Mouse (Mus musculus) midbrain, embryonic 11.5 days (tissue): ENCODE measurements around the gene Vtn. TPM values are rescaled to one million over a fixed set of nuclear protein-coding genes. Genes with fewer than 3 reads are reported as not detected.

Experiments
- ATAC-seq: fragments of 200-750 bp; cut with Nextera tagmentation; 2 replicates; pipeline ENCODE4 v1.8.0; 2017; ENCODE audit warnings: moderate TSS enrichment, moderate library complexity; ENCODE audit not compliant: low FRiP score
- DNase-seq: peaks from one replicate; pipeline ENCODE4 v3.0.0; 2015; ENCODE audit warnings: low spot score; ENCODE audit errors: missing footprints
- H3K27ac ChIP-seq: fragments of 300-500 bp; sonication (generic); 2 replicates; pipeline ENCODE4 v1.5.1; 2014; ENCODE audit warnings: low read depth, low read length
- H3K27me3 ChIP-seq: fragments of 300-500 bp; sonication (generic); 2 replicates; pipeline ENCODE4 v1.6.1; 2014; ENCODE audit warnings: mild to moderate bottlenecking, low read length, moderate library complexity, mixed read lengths; ENCODE audit not compliant: control insufficient read depth, insufficient read depth
- H3K36me3 ChIP-seq: fragments of 300-500 bp; sonication (generic); 2 replicates; pipeline ENCODE4 v1.6.1; 2014; ENCODE audit warnings: mild to moderate bottlenecking, low read length, moderate library complexity, mixed read lengths; ENCODE audit not compliant: control insufficient read depth, insufficient read depth
- H3K4me1 ChIP-seq: fragments of 300-500 bp; sonication (generic); 2 replicates; pipeline ENCODE4 v1.6.1; 2014; ENCODE audit warnings: low read length; ENCODE audit not compliant: control insufficient read depth, insufficient read depth
- H3K4me2 ChIP-seq: fragments of 300-500 bp; sonication (generic); 2 replicates; pipeline ENCODE4 v1.6.1; 2014; ENCODE audit warnings: mild to moderate bottlenecking, moderate library complexity
- H3K4me3 ChIP-seq: fragments of 300-500 bp; sonication (generic); 2 replicates; pipeline ENCODE4 v1.5.1; 2014; ENCODE audit warnings: low read depth, low read length
- H3K9ac ChIP-seq: fragments of 300-500 bp; sonication (generic); 2 replicates; pipeline ENCODE4 v1.6.1; 2014; ENCODE audit warnings: low read length
- H3K9me3 ChIP-seq: fragments of 300-500 bp; sonication (generic); 2 replicates; pipeline ENCODE4 v1.6.1; 2016; ENCODE audit warnings: low read length; ENCODE audit not compliant: control insufficient read depth
- WGBS: fragments of 180-500 bp; shearing (Covaris S2); extraction: QIAGEN DNeasy Blood & Tissue Kit; methylation state at CpG from one replicate; pipeline ENCODE4 v1.1.7; 2014; 5-methylcytosine and 5-hydroxymethylcytosine counted together
- polyA plus RNA-seq: library from polyadenylated mRNA; unstranded; fragments of >200 nt; fragmentation: Nextera tagmentation; extraction: Ambion mirVana; gene quantifications from 2 replicates; pipeline ENCODE4 v1.2.1, GENCODE M21; 2014

Gene Vtn
- 145 and 151 TPM in 2 replicates for polyA plus RNA-seq

- peaks cover 27% of the 10 kb centered on the region for H3K4me1 ChIP-seq
- DNase-seq = peak; percentile 91
- ATAC-seq = no peak
- 35% methylated on average over 7 of the region's 7 CpGs for WGBS
- peak within 1 kb of the TSS; percentile 78 for H3K9ac ChIP-seq
- peak within 1 kb of the TSS; percentile 74 for H3K4me3 ChIP-seq
- peak within 1 kb of the TSS; percentile 96 for H3K4me2 ChIP-seq
- no peaks in the 10 kb centered on the region for H3K9me3 ChIP-seq
- peak within 1 kb of the TSS; percentile 79 for H3K27ac ChIP-seq
- peaks cover 8% of the 10 kb centered on the region for H3K27me3 ChIP-seq
- H3K36me3 ChIP-seq = no peaks in the 10 kb centered on the region
Observed at GRCm38 (mm10) chr11:78499004-78499403, at the start of gene Vtn. Gene Vtn, plus strand, starts transcription at chr11:78499091.

GRCm38 (mm10) chr11:78450337-78450736 lies 48.6 kb upstream of the Vtn start:
- WGBS = 63% methylated on average over 2 of the region's 2 CpGs
- H3K4me3 ChIP-seq = no peak overlapping the region
- H3K36me3 ChIP-seq = no peaks in the 10 kb centered on the region
- no peak for ATAC-seq
- no peaks in the 10 kb centered on the region for H3K9me3 ChIP-seq
- H3K4me1 ChIP-seq = no peaks in the 10 kb centered on the region
- no peak overlapping the region for H3K4me2 ChIP-seq
- no peak overlapping the region for H3K9ac ChIP-seq
- H3K27ac ChIP-seq = no peak overlapping the region
- no peaks in the 10 kb centered on the region for H3K27me3 ChIP-seq
- DNase-seq = no peak

GRCm38 (mm10) chr11:78453675-78454074 lies 45.2 kb upstream of the Vtn start:
- H3K27me3 ChIP-seq = no peaks in the 10 kb centered on the region
- H3K9me3 ChIP-seq = no peaks in the 10 kb centered on the region
- no peaks in the 10 kb centered on the region for H3K4me1 ChIP-seq
- no peak for ATAC-seq
- H3K4me3 ChIP-seq = no peak overlapping the region
- 7% methylated on average over 4 of the region's 4 CpGs for WGBS
- H3K36me3 ChIP-seq = no peaks in the 10 kb centered on the region
- H3K4me2 ChIP-seq = no peak overlapping the region
- H3K9ac ChIP-seq = no peak overlapping the region
- DNase-seq = peak; percentile 89
- no peak overlapping the region for H3K27ac ChIP-seq

GRCm38 (mm10) chr11:78454276-78454675 lies 44.6 kb upstream of the Vtn start:
- Histone ChIP-seq H3K4me3 (no peak overlapping the region), H3K36me3 (no peaks in the 10 kb centered on the region), H3K4me2 (no peak overlapping the region), H3K27ac (no peak overlapping the region), H3K27me3 (no peaks in the 10 kb centered on the region), H3K4me1 (no peaks in the 10 kb centered on the region), H3K9me3 (no peaks in the 10 kb centered on the region), H3K9ac (no peak overlapping the region)
- ATAC-seq = no peak
- no peak for DNase-seq
- 70% methylated on average over 7 of the region's 7 CpGs for WGBS

- no peak overlapping the region for H3K9ac ChIP-seq
- H3K4me2 ChIP-seq = no peak overlapping the region
- H3K9me3 ChIP-seq = no peaks in the 10 kb centered on the region
- H3K27me3 ChIP-seq = no peaks in the 10 kb centered on the region
- no peak for ATAC-seq
- DNase-seq = no peak
- H3K4me1 ChIP-seq = no peaks in the 10 kb centered on the region
- H3K27ac ChIP-seq = no peak overlapping the region
- H3K36me3 ChIP-seq = no peaks in the 10 kb centered on the region
- no peak overlapping the region for H3K4me3 ChIP-seq
- 44% methylated on average over 5 of the region's 5 CpGs for WGBS
Observed at GRCm38 (mm10) chr11:78455308-78455707, 43.6 kb upstream of the Vtn start.

GRCm38 (mm10) chr11:78458740-78459139 lies 40.2 kb upstream of the Vtn start:
- 86% methylated on average over 17 of the region's 17 CpGs for WGBS
- Histone ChIP-seq H3K36me3 (no peaks in the 10 kb centered on the region), H3K27me3 (no peaks in the 10 kb centered on the region), H3K9me3 (no peaks in the 10 kb centered on the region), H3K4me3 (no peak overlapping the region), H3K9ac (no peak overlapping the region), H3K4me2 (no peak overlapping the region), H3K4me1 (no peaks in the 10 kb centered on the region), H3K27ac (no peak overlapping the region)
- ATAC-seq (no peak), DNase-seq (no peak)

GRCm38 (mm10) chr11:78461894-78462293 lies 37.0 kb upstream of the Vtn start:
- 50% methylated on average over 1 of the region's 1 CpGs for WGBS
- peak; percentile 86 for DNase-seq
- no peaks in the 10 kb centered on the region for H3K9me3 ChIP-seq

GRCm38 (mm10) chr11:78462669-78463068 lies 36.2 kb upstream of the Vtn start:
- Histone ChIP-seq H3K9ac (no peak overlapping the region), H3K4me3 (no peak overlapping the region), H3K4me2 (no peak overlapping the region), H3K9me3 (no peaks in the 10 kb centered on the region), H3K36me3 (no peaks in the 10 kb centered on the region), H3K4me1 (peaks cover 11% of the 10 kb centered on the region), H3K27ac (no peak overlapping the region), H3K27me3 (no peaks in the 10 kb centered on the region)
- 81% methylated on average over 5 of the region's 5 CpGs for WGBS
- no peak for ATAC-seq
- DNase-seq = no peak

More at GRCm38 (mm10) chr11:78461894-78462293, 37.0 kb upstream of the Vtn start:
- Histone ChIP-seq H3K36me3 (no peaks in the 10 kb centered on the region), H3K27ac (no peak overlapping the region), H3K27me3 (no peaks in the 10 kb centered on the region), H3K4me2 (no peak overlapping the region), H3K4me1 (peaks cover 11% of the 10 kb centered on the region), H3K9ac (no peak overlapping the region), H3K4me3 (no peak overlapping the region)
- ATAC-seq = no peak

GRCm38 (mm10) chr11:78463286-78464036 lies 35.4 kb upstream of the Vtn start:
- Histone ChIP-seq H3K27me3 (no peaks in the 10 kb centered on the region), H3K4me2 (no peak overlapping the region), H3K4me3 (no peak overlapping the region), H3K4me1 (peaks cover 11% of the 10 kb centered on the region), H3K27ac (no peak overlapping the region), H3K9me3 (no peaks in the 10 kb centered on the region), H3K36me3 (no peaks in the 10 kb centered on the region), H3K9ac (no peak overlapping the region)
- DNase-seq = no peak
- WGBS = 75% methylated on average over 13 of the region's 13 CpGs
- ATAC-seq = no peak
